Mouse (Mus musculus): ENCODE measurements around the gene Htr6.

DNA sequence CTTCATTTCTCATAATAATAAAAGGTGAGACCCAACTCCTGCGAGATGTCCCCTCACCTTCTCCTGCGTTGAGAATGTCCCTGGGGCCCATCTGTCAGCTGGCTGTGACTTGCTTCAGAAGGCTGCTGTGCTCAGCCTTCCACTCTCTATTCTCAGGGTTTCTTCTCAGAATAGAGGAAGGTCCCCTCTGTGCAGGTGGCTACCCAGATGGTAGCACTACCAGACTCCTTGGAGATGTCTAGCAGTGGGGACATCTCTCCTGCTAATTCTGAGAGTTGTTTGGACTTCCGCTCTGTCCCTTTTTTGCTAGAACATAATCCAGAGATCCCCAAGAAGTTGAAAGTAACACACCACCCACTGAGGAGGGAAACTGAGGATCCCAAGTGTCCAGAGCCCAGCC is 40.4 kb downstream of the Htr6 start:
- no peak for TF ChIP-seq CTCF (IDR thresholded peaks at IDR 0.05; ENCODE audit: insufficient read depth, low read length)
- TF ChIP-seq POLR2A (IDR thresholded peaks at IDR 0.05; ENCODE audit: borderline replicate concordance, extremely low read depth, low read depth, low read length): no peak
